Mouse (Mus musculus) liver, embryonic 14.5 days (tissue): ENCODE results near the gene Ube2f. TPM values are rescaled to one million over a fixed set of nuclear protein-coding genes. Genes with fewer than 3 reads are reported as not detected.

Experiments used
- ATAC-seq: fragments of 200-750 bp; cut with Nextera tagmentation; 2 replicates; pipeline ENCODE4 v1.8.0; 2017; ENCODE audit warnings: moderate number of reproducible peaks, mild to moderate bottlenecking, moderate library complexity; ENCODE audit not compliant: insufficient read depth
- DNase-seq, 3 experiments: peaks; one replicate each; pipeline ENCODE4 v3.0.0-alpha.2; 2012 to 2013; ENCODE audit warnings: low read depth in 3 of 3, low spot score in 3 of 3
- H3K27ac ChIP-seq: fragments of 300-500 bp; sonication (generic); 2 replicates; pipeline ENCODE4 v1.5.1; 2014; ENCODE audit warnings: moderate library complexity, mild to moderate bottlenecking, control low read depth, inconsistent platforms
- H3K27me3 ChIP-seq: fragments of 300-500 bp; sonication (generic); 2 replicates; pipeline ENCODE4 v1.6.1; 2014; ENCODE audit warnings: mild to moderate bottlenecking, low read length, moderate library complexity; ENCODE audit not compliant: control insufficient read depth, insufficient read depth
- H3K36me3 ChIP-seq: fragments of 300-500 bp; sonication (generic); replicated peaks from 2 replicates; pipeline ENCODE4 v1.6.1; 2014; ENCODE audit warnings: low read depth; ENCODE audit not compliant: control insufficient read depth, insufficient read depth
- H3K4me1 ChIP-seq, 2 experiments: fragments of 200-500 bp in 1 of 2; fragments of 300-500 bp in 1 of 2; sonication (generic) in 1 of 2; replicated peaks; 2 replicates each; pipeline ENCODE4 v1.6.1; 2012 to 2014; ENCODE audit warnings: antibody characterized with exemption in 1 of 2, inconsistent platforms in 1 of 2, low read length in 1 of 2; ENCODE audit not compliant: control insufficient read depth in 2 of 2, insufficient read depth in 2 of 2
- H3K4me2 ChIP-seq: fragments of 300-500 bp; sonication (generic); 2 replicates; pipeline ENCODE4 v1.6.1; 2014; ENCODE audit warnings: low read depth, mild to moderate bottlenecking, control low read depth, moderate library complexity
- H3K4me3 ChIP-seq, 2 experiments: fragments of 200-500 bp in 1 of 2; fragments of 300-500 bp in 1 of 2; sonication (generic) in 1 of 2; 2 replicates each; pipeline ENCODE4 v1.5.1; 2012 to 2014; ENCODE audit warnings: low read depth in 2 of 2, low read length in 2 of 2, mild to moderate bottlenecking in 2 of 2, control low read depth in 1 of 2, inconsistent platforms in 1 of 2, moderate library complexity in 1 of 2; ENCODE audit not compliant: insufficient read depth in 1 of 2
- H3K9ac ChIP-seq: fragments of 300-500 bp; sonication (generic); replicated peaks from 2 replicates; pipeline ENCODE4 v1.6.1; 2014; ENCODE audit warnings: mild to moderate bottlenecking, control low read depth, moderate library complexity
- H3K9me3 ChIP-seq: fragments of 300-500 bp; sonication (generic); 2 replicates; pipeline ENCODE4 v1.6.1; 2016; ENCODE audit warnings: low read length, mixed read lengths; ENCODE audit not compliant: control insufficient read depth
- CTCF ChIP-seq: IDR thresholded peaks from 2 replicates; pipeline ENCODE4 v1.5.1; 2016; ENCODE audit warnings: antibody characterized with exemption, low read depth, control low read depth
- EP300 ChIP-seq: IDR thresholded peaks from 2 replicates; pipeline ENCODE4 v1.6.1; 2016; ENCODE audit warnings: antibody characterized with exemption, low read depth
- WGBS: fragments of 180-500 bp; shearing (Covaris S2); extraction: QIAGEN DNeasy Blood & Tissue Kit; methylation state at CpG from one replicate; pipeline ENCODE4 v1.1.7; 2014; ENCODE audit not compliant: insufficient replicate concordance; 5-methylcytosine and 5-hydroxymethylcytosine counted together
- polyA plus RNA-seq, 2 experiments: library from polyadenylated mRNA; depleted of rRNA in 1 of 2; stranded (reverse) in 1 of 2; unstranded in 1 of 2; fragments of >200 nt; fragmentation: Nextera tagmentation in 1 of 2; extraction: Ambion mirVana in 1 of 2; gene quantifications; 2 replicates each; pipeline versions ENCODE4 v1.2.1 to v1.2.3; 2012 to 2014

The Ube2f gene
- polyA plus RNA-seq, 2 experiments = 41.1 to 58.3 TPM

GRCm38 (mm10) chr1:91299026-91299706, 49.1 kb downstream of the Ube2f start:
- Histone ChIP-seq H3K36me3 (peaks cover 9% of the 10 kb centered on the region), H3K9ac (peak overlapping the region; percentile 69), H3K27me3 (no peaks in the 10 kb centered on the region), H3K4me3 (peak overlapping the region; percentile 81 to 89), H3K4me2 (peak overlapping the region; percentile 97), H3K4me1 (peaks cover 19 to 34% of the 10 kb centered on the region in 2 experiments), H3K27ac (peak overlapping the region; percentile 37), H3K9me3 (no peaks in the 10 kb centered on the region)
- no peak for TF ChIP-seq EP300
- no peak for DNase-seq
- 52% methylated on average over 13 of the region's 13 CpGs for WGBS
- no peak for ATAC-seq

GRCm38 (mm10) chr1:91299707-91300426, 49.8 kb downstream of the Ube2f start:
- H3K9ac ChIP-seq = no peak overlapping the region; the same call in 1 of the 2 replicates
- ATAC-seq (no peak), DNase-seq (no peak)
- no peaks in the 10 kb centered on the region for H3K27me3 ChIP-seq
- H3K4me2 ChIP-seq = peak overlapping the region; percentile 97
- H3K4me1 ChIP-seq = peaks cover 19 to 34% of the 10 kb centered on the region in 2 experiments
- no peak for TF ChIP-seq EP300
- TF ChIP-seq CTCF = no peak
- H3K4me3 ChIP-seq = peak overlapping the region; percentile 81 to 89
- H3K36me3 ChIP-seq = peaks cover 9% of the 10 kb centered on the region
- H3K9me3 ChIP-seq = no peaks in the 10 kb centered on the region
- no peak overlapping the region for H3K27ac ChIP-seq
- 78% methylated on average over 5 of the region's 5 CpGs for WGBS

GRCm38 (mm10) chr1:91301206-91301920, 51.3 kb downstream of the Ube2f start:
- H3K27ac ChIP-seq = peak overlapping the region; percentile 2; the same call in 1 of the 2 replicates
- peak overlapping the region; percentile 31 for H3K4me2 ChIP-seq
- no peak for TF ChIP-seq EP300
- no peak for TF ChIP-seq CTCF
- no peak overlapping the region; the same call in 1 of the 2 replicates for H3K9ac ChIP-seq
- no peak for ATAC-seq
- no peaks in the 10 kb centered on the region for H3K9me3 ChIP-seq
- 45% methylated on average over 3 of the region's 3 CpGs for WGBS
- no peak overlapping the region for H3K4me3 ChIP-seq
- DNase-seq = no peak
- peaks cover 19% of the 10 kb centered on the region for H3K36me3 ChIP-seq
- H3K27me3 ChIP-seq = no peaks in the 10 kb centered on the region
- H3K4me1 ChIP-seq = peaks cover 19 to 34% of the 10 kb centered on the region in 2 experiments

- H3K36me3 ChIP-seq = peaks cover 21% of the 10 kb centered on the region
- TF ChIP-seq CTCF = no peak
- no peaks in the 10 kb centered on the region for H3K9me3 ChIP-seq
- DNase-seq (no peak), ATAC-seq (no peak)
- no peak overlapping the region for H3K9ac ChIP-seq
- H3K27ac ChIP-seq = peak overlapping the region; percentile 9; the same call in 1 of the 2 replicates
- no peaks in the 10 kb centered on the region for H3K27me3 ChIP-seq
- H3K4me3 ChIP-seq = no peak overlapping the region
- WGBS = 73% methylated on average over 3 of the region's 3 CpGs
- peaks cover 19 to 34% of the 10 kb centered on the region in 2 experiments for H3K4me1 ChIP-seq
- H3K4me2 ChIP-seq = no peak overlapping the region
Observed at GRCm38 (mm10) chr1:91302021-91302420, 51.9 kb downstream of the Ube2f start.

- H3K27ac ChIP-seq = no peak overlapping the region
- peaks cover 10 to 23% of the 10 kb centered on the region in 2 experiments for H3K4me1 ChIP-seq
- H3K4me3 ChIP-seq = no peak overlapping the region
- peaks cover 43% of the 10 kb centered on the region for H3K36me3 ChIP-seq
- WGBS = 81% methylated on average over 4 of the region's 4 CpGs
- H3K4me2 ChIP-seq = no peak overlapping the region
- no peak for TF ChIP-seq CTCF
- TF ChIP-seq EP300 = no peak
- H3K9me3 ChIP-seq = no peaks in the 10 kb centered on the region
- no peak for DNase-seq
- ATAC-seq = no peak
- H3K9ac ChIP-seq = no peak overlapping the region
- no peaks in the 10 kb centered on the region for H3K27me3 ChIP-seq
Observed at GRCm38 (mm10) chr1:91304621-91305020, 54.5 kb downstream of the Ube2f start.
